Mouse (Mus musculus): Measurements from ENCODE around the gene Tmem223. TPM values are rescaled to one million over a fixed set of nuclear protein-coding genes. Genes with fewer than 3 reads are reported as not detected.
A peak's percentile ranks its signal among the peaks of the same experiment; 100 is the strongest.

Gene Tmem223
- polyA plus RNA-seq, 1 experiment from 2014 or later: 220 TPM

GRCm38 (mm10) chr19:8818301-8818798 lies 47.6 kb downstream of the Tmem223 start:
- Histone ChIP-seq H3K4me3 (replicated peaks) (peak overlapping the region; percentile 88), H3K27me3 (no peaks in the 10 kb centered on the region), H3K36me3 (peaks cover 45% of the 10 kb centered on the region), H3K4me2 (peak overlapping the region; percentile 88), H3K9me3 (replicated peaks) (no peaks in the 10 kb centered on the region), H3K9ac (peak overlapping the region; percentile 82), H3K27ac (peak overlapping the region; percentile 100), H3K4me1 (peaks cover 43% of the 10 kb centered on the region)
- WGBS: 19% methylated on average over 14 of the region's 14 CpGs
- ATAC-seq (replicated peaks; ENCODE audit: low FRiP score): no peak

GRCm38 (mm10) chr19:8818801-8819595 lies 48.2 kb downstream of the Tmem223 start, which contains the start of gene Ttc9c:
TSS of gene Ttc9c (minus strand) at chr19:8819333.
- Histone ChIP-seq H3K9ac (peak within 1 kb of the TSS; percentile 99), H3K4me1 (peaks cover 44% of the 10 kb centered on the region), H3K4me2 (peak within 1 kb of the TSS; percentile 88), H3K27ac (peak within 1 kb of the TSS; percentile 100), H3K9me3 (replicated peaks) (no peaks in the 10 kb centered on the region), H3K27me3 (no peaks in the 10 kb centered on the region), H3K4me3 (replicated peaks) (peak within 1 kb of the TSS; percentile 88), H3K36me3 (peaks cover 45% of the 10 kb centered on the region)
- ATAC-seq (replicated peaks; ENCODE audit: low FRiP score): peak; percentile 93
- WGBS: under 1% methylated on average over 33 of the region's 33 CpGs

- no peaks in the 10 kb centered on the region for H3K9me3 ChIP-seq (replicated peaks)
- peaks cover 44% of the 10 kb centered on the region for H3K4me1 ChIP-seq
- peak within 1 kb of the TSS; percentile 88 for H3K4me3 ChIP-seq (replicated peaks)
- peak within 1 kb of the TSS; percentile 100 for H3K27ac ChIP-seq
- peak within 1 kb of the TSS; percentile 99 for H3K9ac ChIP-seq
- ATAC-seq (replicated peaks; ENCODE audit: low FRiP score): peak; percentile 95
- H3K4me2 ChIP-seq: peak within 1 kb of the TSS; percentile 88
- no peaks in the 10 kb centered on the region for H3K27me3 ChIP-seq
- under 1% methylated on average over 83 of the region's 83 CpGs for WGBS
- peaks cover 46% of the 10 kb centered on the region for H3K36me3 ChIP-seq
These were observed 49.0 kb downstream of the Tmem223 start, which contains the start of gene Hnrnpul2 for GRCm38 (mm10) chr19:8819596-8820423. TSS of gene Hnrnpul2 (plus strand) at chr19:8820010.

GRCm38 (mm10) chr19:8820424-8820956 lies 49.7 kb downstream of the Tmem223 start:
- H3K4me2 ChIP-seq: peak overlapping the region; percentile 88
- H3K9ac ChIP-seq: peak overlapping the region; percentile 99
- H3K4me3 ChIP-seq (replicated peaks): peak overlapping the region; percentile 88
- H3K27ac ChIP-seq: peak overlapping the region; percentile 100
- peak; percentile 20 for ATAC-seq (replicated peaks; ENCODE audit: low FRiP score)
- H3K36me3 ChIP-seq: peaks cover 46% of the 10 kb centered on the region
- H3K9me3 ChIP-seq (replicated peaks): no peaks in the 10 kb centered on the region
- no peaks in the 10 kb centered on the region for H3K27me3 ChIP-seq
- peaks cover 42% of the 10 kb centered on the region for H3K4me1 ChIP-seq
- under 1% methylated on average over 48 of the region's 48 CpGs for WGBS

- no peaks in the 10 kb centered on the region for H3K27me3 ChIP-seq
- H3K4me2 ChIP-seq: peak overlapping the region; percentile 88
- peak overlapping the region; percentile 99 for H3K9ac ChIP-seq
- under 1% methylated on average over 7 of the region's 7 CpGs for WGBS
- peak overlapping the region; percentile 88 for H3K4me3 ChIP-seq (replicated peaks)
- ATAC-seq (replicated peaks; ENCODE audit: low FRiP score): no peak
- peak overlapping the region; percentile 100 for H3K27ac ChIP-seq
- no peaks in the 10 kb centered on the region for H3K9me3 ChIP-seq (replicated peaks)
- H3K36me3 ChIP-seq: peaks cover 46% of the 10 kb centered on the region
- H3K4me1 ChIP-seq: peaks cover 35% of the 10 kb centered on the region
These were observed 50.4 kb downstream of the Tmem223 start for GRCm38 (mm10) chr19:8821146-8821545.

Small RNA genes lying within 50 kb of the gene (microRNA-seq; reads per million reads assigned to microRNA genes)
- not detected for gene Mir6992

Other genes with a start within 250 kb of the Tmem223 start
- 6.8 and 8.3 TPM in 2 replicates for gene Slc22a8, start 179.7 kb upstream of the Tmem223 start, polyA plus RNA-seq (2015; fragmentation: Nextera tagmentation; extraction: Ambion mirVana)
- 21.6 and 26.5 TPM in 2 replicates for gene Slc22a6, start 153.0 kb upstream of the Tmem223 start, polyA plus RNA-seq (2015; fragmentation: Nextera tagmentation; extraction: Ambion mirVana)
- 0.06 and 0.14 TPM in 2 replicates for gene Chrm1, start 107.2 kb upstream of the Tmem223 start, polyA plus RNA-seq (2015; fragmentation: Nextera tagmentation; extraction: Ambion mirVana)
- 115 and 123 TPM in 2 replicates for gene Slc3a2, start 47.6 kb upstream of the Tmem223 start, polyA plus RNA-seq (2015; fragmentation: Nextera tagmentation; extraction: Ambion mirVana)
- gene Wdr74, start 35.2 kb upstream of the Tmem223 start, polyA plus RNA-seq (2015; fragmentation: Nextera tagmentation; extraction: Ambion mirVana): 90.1 and 94.2 TPM in 2 replicates
- gene 1700092M07Rik, start 30.3 kb upstream of the Tmem223 start, polyA plus RNA-seq (2015; fragmentation: Nextera tagmentation; extraction: Ambion mirVana): 2.0 and 2.6 TPM in 2 replicates
- 132 and 145 TPM in 2 replicates for gene Stx5a, start 29.6 kb upstream of the Tmem223 start, polyA plus RNA-seq (2015; fragmentation: Nextera tagmentation; extraction: Ambion mirVana)
- gene Nxf1, start 13.9 kb upstream of the Tmem223 start, polyA plus RNA-seq (2015; fragmentation: Nextera tagmentation; extraction: Ambion mirVana): 183 and 189 TPM in 2 replicates
- gene Tmem179b, start 3.5 kb downstream of the Tmem223 start, polyA plus RNA-seq (2015; fragmentation: Nextera tagmentation; extraction: Ambion mirVana): 83.6 and 85.6 TPM in 2 replicates
- 31.5 and 35.1 TPM in 2 replicates for gene Taf6l, start 15.4 kb downstream of the Tmem223 start, polyA plus RNA-seq (2015; fragmentation: Nextera tagmentation; extraction: Ambion mirVana)
- gene Polr2g, start 27.6 kb downstream of the Tmem223 start, polyA plus RNA-seq (2015; fragmentation: Nextera tagmentation; extraction: Ambion mirVana): 172 and 187 TPM in 2 replicates
- 5.1 and 5.7 TPM in 2 replicates for gene Zbtb3, start 31.6 kb downstream of the Tmem223 start, polyA plus RNA-seq (2015; fragmentation: Nextera tagmentation; extraction: Ambion mirVana)
- gene Ttc9c, start 48.3 kb downstream of the Tmem223 start, polyA plus RNA-seq (2015; fragmentation: Nextera tagmentation; extraction: Ambion mirVana): 61.7 and 62.7 TPM in 2 replicates
- 5.6 and 6.4 TPM in 2 replicates for gene Hnrnpul2, start 49.0 kb downstream of the Tmem223 start, polyA plus RNA-seq (2015; fragmentation: Nextera tagmentation; extraction: Ambion mirVana)
- gene AC129217.1, start 58.8 kb downstream of the Tmem223 start, polyA plus RNA-seq (2015; fragmentation: Nextera tagmentation; extraction: Ambion mirVana): not detected in 2 replicates
- 52.1 and 58.1 TPM in 2 replicates for gene Bscl2, start 66.5 kb downstream of the Tmem223 start, polyA plus RNA-seq (2015; fragmentation: Nextera tagmentation; extraction: Ambion mirVana)
- 4.8 and 8.5 TPM in 2 replicates for gene Gng3, start 68.2 kb downstream of the Tmem223 start, polyA plus RNA-seq (2015; fragmentation: Nextera tagmentation; extraction: Ambion mirVana)
- gene Lrrn4cl, start 79.8 kb downstream of the Tmem223 start, polyA plus RNA-seq (2015; fragmentation: Nextera tagmentation; extraction: Ambion mirVana): 0.84 and 1.3 TPM in 2 replicates
- 192 and 195 TPM in 2 replicates for gene Ubxn1, start 100.5 kb downstream of the Tmem223 start, polyA plus RNA-seq (2015; fragmentation: Nextera tagmentation; extraction: Ambion mirVana)
- gene Uqcc3, start 109.9 kb downstream of the Tmem223 start, polyA plus RNA-seq (2015; fragmentation: Nextera tagmentation; extraction: Ambion mirVana): 69.5 and 72.8 TPM in 2 replicates
- gene Lbhd1, start 112.7 kb downstream of the Tmem223 start, polyA plus RNA-seq (2015; fragmentation: Nextera tagmentation; extraction: Ambion mirVana): 82.3 and 111 TPM in 2 replicates
- gene Gm49403, start 112.9 kb downstream of the Tmem223 start, polyA plus RNA-seq (2015; fragmentation: Nextera tagmentation; extraction: Ambion mirVana): not detected in 2 replicates
- gene 1810009A15Rik, start 117.9 kb downstream of the Tmem223 start, polyA plus RNA-seq (2015; fragmentation: Nextera tagmentation; extraction: Ambion mirVana): 100 TPM in 2 replicates
- not detected in 2 replicates for gene Gm49416, start 117.9 kb downstream of the Tmem223 start, polyA plus RNA-seq (2015; fragmentation: Nextera tagmentation; extraction: Ambion mirVana)
- gene Ints5, start 122.0 kb downstream of the Tmem223 start, polyA plus RNA-seq (2015; fragmentation: Nextera tagmentation; extraction: Ambion mirVana): 42.4 and 47.4 TPM in 2 replicates
- gene Ganab, start 127.1 kb downstream of the Tmem223 start, polyA plus RNA-seq (2015; fragmentation: Nextera tagmentation; extraction: Ambion mirVana): 126 and 130 TPM in 2 replicates
- 51.2 and 51.8 TPM in 2 replicates for gene B3gat3, start 149.4 kb downstream of the Tmem223 start, polyA plus RNA-seq (2015; fragmentation: Nextera tagmentation; extraction: Ambion mirVana)
- gene Rom1, start 158.4 kb downstream of the Tmem223 start, polyA plus RNA-seq (2015; fragmentation: Nextera tagmentation; extraction: Ambion mirVana): 3.9 and 4.9 TPM in 2 replicates
- gene Eml3, start 158.6 kb downstream of the Tmem223 start, polyA plus RNA-seq (2015; fragmentation: Nextera tagmentation; extraction: Ambion mirVana): 28.7 and 33.5 TPM in 2 replicates
- gene Mta2, start 170.9 kb downstream of the Tmem223 start, polyA plus RNA-seq (2015; fragmentation: Nextera tagmentation; extraction: Ambion mirVana): 166 and 168 TPM in 2 replicates
- gene Tut1, start 182.9 kb downstream of the Tmem223 start, polyA plus RNA-seq (2015; fragmentation: Nextera tagmentation; extraction: Ambion mirVana): 32.9 and 33.5 TPM in 2 replicates
- gene Eef1g, start 196.0 kb downstream of the Tmem223 start, polyA plus RNA-seq (2015; fragmentation: Nextera tagmentation; extraction: Ambion mirVana): 467 and 476 TPM in 2 replicates
- 17.3 and 18.2 TPM in 2 replicates for gene Ahnak, start 218.3 kb downstream of the Tmem223 start, polyA plus RNA-seq (2015; fragmentation: Nextera tagmentation; extraction: Ambion mirVana)